Mouse (Mus musculus): ENCODE data around the gene Ptn. TPM values are rescaled to one million over a fixed set of nuclear protein-coding genes. Genes with fewer than 3 reads are reported as not detected.

Gene Ptn
- polyA plus RNA-seq (2012; rRNA removed), result 6.0 and 6.7 TPM in 2 replicates

GRCm38 (mm10) chr6:36809747-36810285 lies at the start of gene Ptn:
Gene Ptn (minus strand): TSS chr6:36810220.

